Mouse (Mus musculus) thymus, postnatal 14 days (tissue): ENCODE results near the gene Fezf1.

ENCODE experiments used
- DNase-seq: peaks from one replicate; pipeline ENCODE4 v3.0.0; 2021

Gene Fezf1

DNA sequence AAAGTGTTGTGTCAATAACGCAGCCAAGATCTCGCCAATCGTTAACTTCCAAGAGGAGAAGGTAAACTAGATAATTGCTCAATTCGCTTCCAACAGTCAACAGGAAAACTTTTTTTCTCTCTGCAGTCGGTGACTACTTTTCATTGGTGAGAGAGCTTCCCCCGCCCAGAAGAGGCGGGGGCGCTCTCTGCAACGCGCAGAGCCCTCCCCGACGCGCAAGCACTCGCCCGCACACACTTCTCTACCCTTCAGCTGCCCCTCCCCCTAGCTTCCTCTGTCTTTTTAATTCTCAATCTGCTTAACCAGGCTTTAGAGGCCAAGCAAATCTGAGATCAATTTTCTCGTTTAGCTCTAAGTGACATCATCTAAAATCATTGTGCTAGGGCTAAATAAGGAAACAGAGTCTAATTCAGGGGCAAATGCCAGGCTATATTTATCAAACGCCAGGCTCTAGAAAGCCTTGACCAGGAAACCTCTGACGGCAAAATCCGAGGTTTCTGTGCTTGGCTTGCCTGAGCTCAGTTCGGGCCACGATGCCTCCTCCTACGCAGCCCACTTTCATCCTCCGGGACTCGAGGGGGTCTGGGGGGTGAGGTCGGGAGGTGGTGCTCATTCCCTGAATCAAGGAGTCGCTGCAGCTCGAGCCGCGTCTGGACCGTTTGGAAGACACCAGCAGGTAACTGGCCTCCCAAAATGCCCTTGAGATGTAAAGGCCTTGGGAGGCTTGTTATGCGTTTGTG is at the start of gene Fezf1:
Gene Fezf1 (minus strand): TSS at position 50 of the 740 bp plus-strand sequence.
- DNase-seq = no peak

DNA sequence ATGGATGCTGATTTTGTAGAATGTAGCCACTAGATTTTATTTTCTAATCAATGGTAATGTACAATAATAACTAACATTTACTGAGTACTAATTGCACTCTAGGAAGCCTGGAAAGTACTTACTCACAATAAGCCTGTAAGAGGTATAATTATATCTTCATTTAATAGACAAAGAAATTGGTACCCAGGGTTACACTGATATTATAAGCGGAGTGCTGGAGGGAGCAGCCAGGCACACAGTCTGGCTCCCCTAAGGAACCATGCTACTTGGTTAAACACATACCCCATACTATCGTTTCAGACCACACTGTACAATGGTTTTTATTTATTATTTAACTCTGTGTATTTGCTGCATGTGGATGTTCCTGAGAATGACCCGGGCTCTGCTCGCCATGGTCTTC is 46.5 kb upstream of the Fezf1 start:
- DNase-seq = no peak

DNA sequence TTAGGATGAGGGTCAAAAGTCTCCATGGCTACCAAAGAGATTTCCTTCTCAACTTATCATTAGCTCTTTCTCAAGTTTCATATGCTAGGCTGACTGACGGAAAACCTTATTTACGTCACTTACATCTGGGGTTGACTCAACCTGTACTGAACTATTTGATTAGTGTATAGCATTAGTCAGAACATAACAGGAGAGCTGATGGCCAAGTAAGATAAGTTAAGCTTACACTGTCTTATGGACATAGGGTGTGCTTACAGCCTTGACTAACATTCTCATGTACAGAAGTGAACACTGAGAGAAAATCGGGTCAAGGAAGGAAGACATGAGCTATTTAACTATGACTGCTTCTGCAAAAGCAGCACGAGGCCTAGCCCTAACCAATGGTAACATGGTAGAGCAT is 40.6 kb upstream of the Fezf1 start:
- no peak for DNase-seq

DNA sequence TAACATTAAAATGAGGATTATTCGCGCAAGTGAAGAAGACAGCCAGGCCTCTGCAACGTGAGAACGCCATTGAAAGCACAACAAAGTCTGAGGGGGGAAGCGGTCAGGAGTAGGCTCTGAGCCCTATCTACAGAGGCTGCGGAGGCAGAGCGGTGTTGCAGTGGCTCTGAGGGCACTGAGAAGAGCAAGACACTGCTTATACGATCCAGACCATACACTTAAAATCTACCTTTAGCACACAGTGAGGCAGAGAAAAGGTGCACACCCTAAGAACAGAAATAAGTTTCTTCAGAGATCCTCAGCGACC is 33.3 kb upstream of the Fezf1 start:
- no peak for DNase-seq

GRCm38 (mm10) chr6:23280811-23281513 is 32.8 kb upstream of the Fezf1 start:
- no peak for DNase-seq

DNA sequence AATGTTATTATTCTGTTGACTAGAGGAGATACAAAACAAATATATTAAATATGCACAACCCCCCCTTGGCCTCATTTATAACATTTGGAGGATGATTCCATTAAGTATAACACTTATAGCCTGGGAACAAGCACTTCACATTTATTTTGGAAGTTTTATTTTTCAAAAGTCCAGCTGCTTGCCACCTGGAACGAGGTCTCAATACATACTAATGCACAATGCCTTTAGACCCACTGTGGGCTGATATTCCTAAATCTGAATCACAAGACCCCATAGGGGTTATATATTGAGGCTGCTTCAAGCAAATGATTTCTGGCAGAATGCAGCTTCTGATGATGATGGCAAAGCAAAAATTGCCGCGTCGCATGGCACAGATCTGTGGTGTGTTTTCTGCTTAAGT is 25.3 kb upstream of the Fezf1 start:
- DNase-seq = no peak

- no peak for DNase-seq
Observed at GRCm38 (mm10) chr6:23272979-23273378, 24.8 kb upstream of the Fezf1 start.

GRCm38 (mm10) chr6:23272542-23272941 is 24.4 kb upstream of the Fezf1 start:
- no peak for DNase-seq

DNA sequence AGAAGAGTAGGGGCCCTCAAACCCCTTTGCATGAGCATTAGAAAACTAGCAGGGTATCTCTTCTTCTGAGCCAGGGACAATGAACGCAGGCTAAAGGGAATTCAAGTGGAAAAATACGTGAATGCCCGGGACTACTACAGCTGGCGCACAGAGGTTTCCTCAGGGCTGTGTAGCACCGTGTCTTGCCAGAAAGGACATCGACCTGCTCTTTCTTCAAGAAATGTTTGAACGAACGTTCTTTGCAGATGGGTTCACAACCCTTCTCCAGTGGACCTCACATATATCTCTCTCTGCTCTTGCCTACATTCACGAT is 12.5 kb upstream of the Fezf1 start:
- no peak for DNase-seq

DNA sequence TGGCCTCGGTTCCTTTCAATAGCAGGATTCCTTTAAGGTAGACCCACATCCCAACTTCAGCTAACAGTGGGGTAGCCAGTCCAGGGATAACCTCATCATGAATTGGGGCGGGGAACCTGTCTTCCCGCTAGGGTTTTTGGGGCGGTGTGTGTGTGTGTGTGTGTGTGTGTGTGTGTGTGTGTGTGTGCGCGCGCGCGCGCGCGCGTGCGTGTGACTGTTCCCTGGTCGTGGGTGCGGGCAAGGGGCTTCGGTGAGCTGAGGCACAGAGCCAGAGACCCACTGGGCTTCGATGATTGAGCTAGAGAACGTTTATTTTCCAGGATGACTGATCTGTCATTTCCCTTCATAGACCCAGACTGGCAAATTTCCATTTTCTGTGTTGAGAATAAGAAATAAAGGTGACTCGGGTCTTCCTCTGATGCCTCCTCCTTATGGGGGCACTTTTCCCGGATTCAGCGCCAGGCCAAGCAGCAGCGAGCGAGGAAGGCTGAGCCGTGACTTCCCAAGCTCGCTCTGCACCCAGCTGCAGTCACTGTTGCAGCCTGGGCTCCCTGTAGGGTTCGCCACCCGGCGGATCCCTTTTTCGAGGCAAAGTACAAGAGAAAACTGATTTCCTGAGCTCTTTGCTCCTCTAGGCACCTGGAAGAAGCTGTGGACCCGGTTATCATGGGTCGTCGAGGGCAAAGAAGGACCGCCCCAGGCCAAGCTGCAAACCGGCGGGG is 12.0 kb upstream of the Fezf1 start:
- DNase-seq = no peak

DNA sequence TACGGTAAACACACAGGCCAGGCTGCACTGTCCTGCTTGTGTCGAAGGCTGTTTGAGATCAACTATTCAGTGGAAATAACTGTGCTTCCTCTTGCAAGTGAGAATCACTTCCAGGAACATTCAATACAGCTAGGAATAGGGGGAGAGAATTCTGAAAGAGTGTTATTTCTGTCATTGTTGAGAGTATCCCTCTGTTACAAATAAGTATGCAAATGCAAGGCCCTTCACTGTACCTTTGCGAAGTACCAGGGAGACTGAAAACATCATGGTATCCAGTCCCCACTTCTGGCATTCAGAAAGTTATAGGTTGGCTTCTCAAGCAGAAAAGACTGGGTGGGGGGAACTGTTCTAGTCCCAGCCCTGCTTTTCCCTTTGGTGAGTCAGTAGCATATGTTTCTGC is 9.8 kb upstream of the Fezf1 start:
- DNase-seq = no peak

DNA sequence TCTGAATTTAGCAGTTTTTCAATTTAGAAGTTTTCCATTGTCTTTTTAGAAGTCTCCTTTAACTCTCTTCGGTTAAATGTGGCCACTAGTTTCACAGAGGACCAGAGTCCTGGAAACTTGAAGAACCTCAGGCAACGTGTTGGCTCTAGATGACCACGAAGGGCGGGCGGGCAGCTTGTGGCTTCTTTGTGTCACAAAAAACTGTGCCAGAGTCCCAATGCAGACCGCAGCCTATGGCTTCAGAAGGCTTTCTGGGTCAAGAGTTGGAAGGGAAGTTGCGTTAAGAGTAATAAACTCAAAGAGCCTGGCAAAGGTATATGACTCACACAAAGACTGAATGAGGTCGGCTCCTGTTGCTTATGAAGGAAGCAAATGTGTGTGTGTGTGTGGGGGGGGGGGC is 7.0 kb upstream of the Fezf1 start:
- no peak for DNase-seq

DNA sequence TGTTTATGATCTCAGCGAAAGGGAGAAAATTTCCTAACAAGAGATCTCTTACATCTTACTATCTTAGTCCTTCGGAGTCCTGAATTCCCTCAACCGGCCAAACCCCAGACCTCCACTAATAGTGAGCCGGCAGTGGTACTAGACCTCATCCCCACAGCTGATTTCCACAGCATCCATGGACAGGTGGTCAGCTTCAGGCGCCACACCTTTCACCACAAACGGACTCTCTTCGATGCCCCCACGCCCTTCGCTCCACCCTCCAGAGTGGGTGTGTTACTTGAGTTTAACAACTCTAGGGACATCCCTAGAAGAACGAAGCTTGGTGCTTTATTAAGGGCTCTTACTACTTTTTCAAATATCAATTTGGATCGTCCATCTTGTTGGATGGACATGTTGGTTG is 6.5 kb upstream of the Fezf1 start:
- DNase-seq = no peak

DNA sequence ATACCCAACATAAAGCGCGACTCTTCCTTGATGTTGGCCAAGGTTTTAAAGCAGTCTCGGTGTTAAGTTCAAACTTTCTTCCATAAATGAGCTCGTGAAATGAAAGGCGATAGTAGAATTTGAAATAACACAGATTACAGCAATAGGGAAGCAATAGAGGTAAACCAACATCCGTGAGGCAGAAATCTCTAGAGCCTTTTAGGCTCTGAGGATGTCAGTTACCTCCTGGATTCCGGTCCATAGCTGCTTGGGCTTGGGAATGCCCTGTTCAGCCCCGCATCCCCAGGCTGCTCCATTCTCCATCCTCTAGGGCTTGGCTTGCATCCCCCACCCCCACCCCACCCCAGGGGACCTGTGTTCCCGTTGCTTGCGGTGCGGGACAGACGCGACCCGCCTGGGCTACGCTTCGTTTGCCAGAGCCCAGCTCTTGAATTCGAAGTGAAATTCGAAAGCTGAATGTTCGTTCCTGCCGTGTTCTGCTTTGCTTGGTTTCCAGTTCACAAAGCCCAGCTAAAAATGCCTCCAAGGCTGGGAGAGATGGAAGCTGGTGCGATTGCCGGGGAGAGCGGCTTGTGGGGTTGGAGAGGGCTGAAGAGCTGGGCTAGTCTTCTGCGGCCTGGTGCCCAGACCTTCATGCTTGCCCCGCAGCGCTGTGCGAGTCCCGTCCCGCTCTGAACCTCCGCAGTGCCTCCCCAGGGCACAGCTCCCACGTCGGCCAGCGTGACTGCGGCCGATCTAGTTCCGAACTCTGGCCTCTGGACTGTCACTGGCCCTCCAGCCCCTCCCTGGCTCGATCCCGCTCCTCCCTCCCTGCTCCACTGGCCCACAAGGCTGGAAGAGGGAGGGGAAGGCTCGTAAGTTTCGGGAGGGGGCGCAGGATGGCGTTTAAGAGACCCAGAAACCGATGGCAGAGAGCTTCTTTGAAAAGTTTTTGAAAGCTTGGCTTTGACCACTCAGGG is 5.5 kb upstream of the Fezf1 start:
- no peak for DNase-seq

DNA sequence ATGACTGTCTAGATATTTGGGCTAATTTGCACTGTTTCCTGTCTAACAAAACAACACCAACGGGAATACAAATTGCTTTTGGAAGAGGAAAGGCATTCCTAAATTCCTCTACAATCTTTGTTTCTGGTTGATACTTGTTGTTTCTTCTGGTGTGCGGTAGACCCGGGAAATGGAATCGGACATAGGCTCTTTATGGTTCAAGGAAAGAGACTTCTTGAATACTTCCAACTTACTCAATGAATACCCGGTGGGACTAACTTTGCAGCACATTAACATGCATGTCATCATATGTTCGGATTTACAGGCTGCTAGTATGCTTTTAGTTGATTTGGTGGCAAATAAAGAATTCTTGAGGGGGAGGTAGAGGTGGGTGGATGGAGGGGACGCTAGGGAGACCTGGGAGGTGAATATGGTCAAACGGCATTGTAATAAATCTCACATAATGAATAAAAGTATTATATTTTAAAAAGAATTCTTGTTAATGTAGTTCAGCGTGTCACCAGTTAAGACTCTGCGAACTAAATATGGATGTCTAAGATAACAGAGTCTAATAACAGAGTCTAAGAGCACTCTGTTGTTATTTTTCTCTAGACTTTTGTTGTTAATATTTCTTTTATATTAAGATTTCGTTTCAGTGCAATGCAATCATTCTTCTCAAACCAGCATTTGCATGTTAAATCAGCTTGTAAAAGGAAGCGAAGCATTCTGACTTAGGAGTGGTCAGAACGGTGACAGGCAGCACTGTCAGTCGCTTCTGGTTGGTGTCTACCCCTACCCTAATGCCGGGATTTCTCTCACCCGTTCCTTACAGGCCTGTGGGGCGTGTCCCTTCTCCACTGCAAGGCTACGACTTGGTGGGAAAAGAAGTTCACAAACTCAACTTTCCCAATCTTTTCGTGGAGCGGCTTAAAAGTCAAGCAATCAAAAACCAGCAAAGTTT is 4.3 kb upstream of the Fezf1 start:
- no peak for DNase-seq

DNA sequence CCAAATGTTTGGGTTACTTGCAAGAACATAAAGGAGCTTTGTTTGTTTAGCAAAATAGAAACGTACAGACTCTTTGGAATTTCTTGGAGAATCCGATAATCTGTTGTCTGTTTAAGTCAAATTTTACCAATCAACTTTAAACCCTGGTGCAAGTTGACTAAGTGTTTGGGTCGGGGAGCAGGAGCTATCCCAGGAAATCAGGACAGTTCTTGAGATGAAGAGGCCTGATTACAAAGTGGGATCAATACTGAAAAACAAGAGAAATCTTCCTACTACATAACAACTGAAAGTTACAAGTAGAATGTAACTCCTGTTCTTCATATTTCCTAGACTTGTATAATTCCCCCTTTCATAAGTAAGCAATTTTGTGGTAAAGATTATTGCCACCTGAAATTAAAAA is 3.3 kb upstream of the Fezf1 start:
- DNase-seq = no peak

- no peak for DNase-seq
Observed at GRCm38 (mm10) chr6:23250288-23250955, 2.3 kb upstream of the Fezf1 start.

DNA sequence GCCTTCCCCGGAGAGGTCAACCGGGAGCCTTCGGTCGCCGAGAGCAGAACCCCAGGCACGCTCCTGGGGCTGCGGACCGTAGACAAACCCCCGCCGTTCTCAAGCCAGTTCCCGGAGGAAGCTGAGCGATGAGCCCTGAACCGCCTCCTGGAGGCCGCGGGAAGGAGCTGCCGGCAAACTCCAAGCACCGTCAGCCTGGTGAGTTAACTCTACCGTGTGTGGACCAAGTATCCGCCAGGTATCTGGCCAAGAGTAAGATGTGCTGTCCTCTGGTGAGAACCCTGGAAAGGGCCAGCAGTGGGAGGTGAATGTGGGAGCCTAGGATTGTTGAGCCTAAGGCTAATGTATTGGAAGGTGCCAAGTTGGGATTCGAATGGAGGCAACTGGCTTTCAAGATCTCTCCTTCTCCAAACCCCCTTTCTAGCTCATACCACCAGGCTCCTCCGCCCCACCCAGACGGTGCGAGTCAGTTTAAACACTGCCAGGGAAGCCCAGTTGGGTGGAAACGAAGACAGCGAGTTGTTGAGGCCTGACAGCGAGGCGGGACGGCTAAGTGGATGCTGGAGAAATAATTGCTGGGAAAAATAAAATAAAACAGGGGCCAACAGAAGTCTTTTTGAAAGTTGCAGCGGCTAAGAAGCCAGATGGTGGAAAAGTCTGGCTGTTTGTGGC is 1.6 kb upstream of the Fezf1 start:
- no peak for DNase-seq

DNA sequence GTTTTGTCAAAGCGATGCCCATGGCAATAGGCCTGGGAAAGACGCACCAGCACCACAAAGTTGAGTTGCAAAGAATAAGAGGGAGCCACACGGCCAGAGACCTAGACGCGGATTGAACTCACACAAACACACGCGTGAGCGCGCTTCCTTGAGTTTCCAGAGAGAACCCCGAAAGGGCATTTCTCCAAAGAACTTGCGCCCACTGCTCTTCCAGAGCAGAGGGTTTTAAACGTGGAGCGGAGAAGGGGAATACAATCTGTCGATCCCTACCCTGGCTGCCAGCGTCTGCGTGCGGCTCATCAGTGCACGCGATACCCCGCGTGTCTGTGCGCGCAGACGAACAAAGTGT is 865 bp upstream of the Fezf1 start:
- no peak for DNase-seq

- no peak for DNase-seq
Observed at GRCm38 (mm10) chr6:23247512-23248312, 450 bp downstream of the Fezf1 start.
